Mouse (Mus musculus) heart, embryonic 15.5 days (tissue): ENCODE measurements around the gene Tmem107. TPM values are rescaled to one million over a fixed set of nuclear protein-coding genes. Genes with fewer than 3 reads are reported as not detected.

Experiments
- ATAC-seq: fragments of 200-750 bp; cut with Nextera tagmentation; replicated peaks from 2 replicates; pipeline ENCODE4 v1.8.0; 2017; ENCODE audit warnings: low read depth, moderate TSS enrichment; ENCODE audit not compliant: insufficient number of reproducible peaks, insufficient read depth, low FRiP score
- H3K27ac ChIP-seq: fragments of 300-500 bp; sonication (generic); 2 replicates; pipeline ENCODE4 v1.5.1; 2015; ENCODE audit warnings: mild to moderate bottlenecking, inconsistent platforms
- H3K27me3 ChIP-seq: fragments of 300-500 bp; sonication (generic); 2 replicates; pipeline ENCODE4 v1.6.1; 2015; ENCODE audit warnings: inconsistent platforms
- H3K36me3 ChIP-seq: fragments of 300-500 bp; sonication (generic); 2 replicates; pipeline ENCODE4 v1.6.1; 2015; ENCODE audit warnings: mild to moderate bottlenecking, inconsistent platforms
- H3K4me1 ChIP-seq: fragments of 300-500 bp; sonication (generic); replicated peaks from 2 replicates; pipeline ENCODE4 v1.6.1; 2015; ENCODE audit warnings: inconsistent platforms
- H3K4me2 ChIP-seq: fragments of 300-500 bp; sonication (generic); 2 replicates; pipeline ENCODE4 v1.6.1; 2015; ENCODE audit warnings: inconsistent platforms, mild to moderate bottlenecking, moderate library complexity
- H3K4me3 ChIP-seq: fragments of 300-500 bp; sonication (generic); 2 replicates; pipeline ENCODE4 v1.5.1; 2015; ENCODE audit warnings: mild to moderate bottlenecking, inconsistent platforms
- H3K9ac ChIP-seq: fragments of 300-500 bp; sonication (generic); 2 replicates; pipeline ENCODE4 v1.6.1; 2015; ENCODE audit warnings: mild to moderate bottlenecking, inconsistent platforms
- H3K9me3 ChIP-seq: fragments of 300-500 bp; sonication (generic); replicated peaks from 2 replicates; pipeline ENCODE4 v1.6.1; 2016; ENCODE audit warnings: inconsistent platforms
- WGBS: fragments of 180-500 bp; shearing (Covaris S2); methylation state at CpG from one replicate; pipeline ENCODE4 v1.1.7; 2015; ENCODE audit warnings: mixed read lengths; 5-methylcytosine and 5-hydroxymethylcytosine counted together
- polyA plus RNA-seq: library from polyadenylated mRNA; unstranded; fragments of >200 nt; fragmentation: Nextera tagmentation; extraction: Ambion mirVana; gene quantifications from 2 replicates; pipeline ENCODE4 v1.2.1, GENCODE M21; 2015

Tmem107 gene
- polyA plus RNA-seq, 1 experiment from 2014 or later: 40.9 TPM

DNA sequence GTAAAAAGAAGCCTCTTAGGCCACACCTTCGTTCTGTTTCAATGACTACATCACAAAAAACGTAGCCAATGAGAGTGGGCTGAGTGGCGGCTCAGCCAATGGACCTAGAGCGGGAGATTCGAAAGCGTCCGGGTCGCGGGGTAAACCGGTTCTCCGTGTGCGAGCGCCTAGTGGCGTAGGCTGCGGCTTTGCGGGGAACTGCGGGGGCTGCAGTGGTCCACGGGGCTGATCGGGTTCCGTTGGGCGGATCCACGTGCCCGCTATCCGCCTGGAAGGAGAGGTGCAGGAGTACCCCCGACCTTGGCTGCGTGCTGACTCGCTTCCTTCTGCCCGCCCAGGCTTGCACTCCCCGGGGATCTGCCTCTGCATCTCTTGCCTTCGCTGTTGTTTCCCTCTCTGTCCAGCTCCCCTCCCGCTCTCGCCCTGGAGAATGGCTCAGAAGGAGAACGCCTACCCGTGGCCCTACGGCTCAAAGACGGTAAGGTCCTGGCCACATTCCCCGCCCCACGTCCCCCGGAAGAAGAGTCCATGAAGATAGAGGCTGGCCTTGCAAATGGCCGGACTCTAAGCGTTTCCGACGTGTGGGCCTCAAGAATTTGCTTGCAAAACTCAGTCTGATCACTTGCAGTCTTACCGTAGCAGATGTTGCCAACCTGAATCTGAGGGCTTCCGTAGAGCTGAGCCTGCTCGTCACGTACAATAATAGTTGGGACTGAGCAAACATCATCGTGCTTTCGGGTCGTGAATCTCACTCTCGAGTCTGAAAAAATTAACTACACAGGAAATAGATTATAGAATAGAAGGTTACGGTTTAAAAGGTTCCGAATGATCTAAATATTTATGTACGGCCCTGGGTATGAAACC, 24.8 kb upstream of the Tmem107 start, which contains the start of gene Aurkb:
TSS of gene Aurkb (plus strand) at position 117 of the 864 bp plus-strand sequence.
- Histone ChIP-seq H3K4me2 (peak within 1 kb of the TSS; percentile 87), H3K27ac (peak within 1 kb of the TSS; percentile 92), H3K4me3 (peak within 1 kb of the TSS; percentile 98), H3K36me3 (peaks cover 27% of the 10 kb centered on the region), H3K9ac (peak within 1 kb of the TSS; percentile 76), H3K9me3 (no peaks in the 10 kb centered on the region), H3K4me1 (peaks cover 28% of the 10 kb centered on the region), H3K27me3 (no peaks in the 10 kb centered on the region)
- under 1% methylated on average over 54 of the region's 54 CpGs for WGBS
- ATAC-seq: peak; percentile 72

DNA sequence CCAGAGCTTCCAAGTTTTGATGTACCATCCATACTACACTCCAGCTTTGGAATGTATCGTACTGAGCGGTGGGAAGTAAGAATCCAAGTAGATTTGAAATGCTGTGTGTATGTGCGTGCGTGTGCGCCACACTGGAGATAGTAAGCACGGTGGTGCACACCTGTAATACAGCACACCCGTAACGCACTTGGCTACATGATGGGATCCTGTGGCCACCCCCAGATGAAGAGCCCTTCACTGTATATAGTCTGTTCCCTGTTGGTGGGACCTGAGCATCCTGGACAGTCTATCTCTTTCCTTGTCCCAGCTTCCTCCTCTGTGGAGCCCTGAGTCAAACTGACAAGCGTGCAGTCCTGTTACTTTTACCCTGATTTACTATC, 24.2 kb upstream of the Tmem107 start:
- WGBS: 8% methylated on average over 9 of the region's 9 CpGs
- H3K4me2 ChIP-seq: peak overlapping the region; percentile 87
- H3K9me3 ChIP-seq: no peaks in the 10 kb centered on the region
- H3K9ac ChIP-seq: peak overlapping the region; percentile 76
- ATAC-seq: no peak
- H3K27ac ChIP-seq: peak overlapping the region; percentile 92
- H3K36me3 ChIP-seq: peaks cover 32% of the 10 kb centered on the region
- H3K4me3 ChIP-seq: peak overlapping the region; percentile 98
- no peaks in the 10 kb centered on the region for H3K27me3 ChIP-seq
- H3K4me1 ChIP-seq: peaks cover 28% of the 10 kb centered on the region

DNA sequence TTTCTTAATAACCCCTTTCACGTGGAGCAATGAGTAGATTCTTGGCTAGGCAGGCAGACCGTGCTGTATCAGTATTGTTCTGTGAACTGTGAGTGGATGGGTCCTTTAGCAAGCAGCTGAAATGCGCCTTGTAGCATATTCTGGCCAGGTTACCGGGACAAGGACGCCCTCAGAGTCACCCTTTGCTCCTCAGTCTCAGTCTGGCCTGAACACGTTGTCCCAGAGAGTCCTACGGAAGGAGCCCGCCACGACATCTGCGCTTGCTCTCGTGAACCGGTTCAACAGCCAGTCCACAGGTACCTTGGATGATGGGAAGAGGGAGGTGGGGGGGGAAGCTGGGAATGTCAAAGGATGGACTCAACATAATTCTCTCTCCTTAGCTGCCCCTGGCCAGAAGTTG, 23.0 kb upstream of the Tmem107 start:
- ATAC-seq: no peak
- H3K27ac ChIP-seq: no peak overlapping the region
- peak overlapping the region; percentile 87 for H3K4me2 ChIP-seq
- peak overlapping the region; percentile 98; the same call in 1 of the 2 replicates for H3K4me3 ChIP-seq
- H3K4me1 ChIP-seq: peaks cover 28% of the 10 kb centered on the region
- no peaks in the 10 kb centered on the region for H3K27me3 ChIP-seq
- no peak overlapping the region for H3K9ac ChIP-seq
- no peaks in the 10 kb centered on the region for H3K9me3 ChIP-seq
- H3K36me3 ChIP-seq: peaks cover 37% of the 10 kb centered on the region
- 88% methylated on average over 12 of the region's 12 CpGs for WGBS

DNA sequence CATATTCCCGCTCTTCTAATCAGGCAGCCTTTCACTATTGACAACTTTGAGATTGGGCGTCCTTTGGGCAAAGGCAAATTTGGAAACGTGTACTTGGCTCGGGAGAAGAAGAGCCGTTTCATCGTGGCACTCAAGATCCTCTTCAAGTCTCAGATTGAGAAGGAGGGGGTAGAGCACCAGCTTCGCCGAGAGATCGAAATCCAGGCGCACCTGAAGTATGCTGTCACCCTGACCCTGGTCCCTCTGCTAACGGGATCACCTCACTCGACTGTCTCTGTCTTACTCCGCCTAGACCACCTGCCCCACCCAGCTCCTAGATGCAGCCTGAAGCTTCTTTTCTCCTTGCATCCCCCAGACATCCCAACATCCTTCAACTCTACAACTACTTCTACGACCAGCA, 22.5 kb upstream of the Tmem107 start:
- 91% methylated on average over 14 of the region's 14 CpGs for WGBS
- H3K36me3 ChIP-seq: peaks cover 37% of the 10 kb centered on the region
- H3K4me3 ChIP-seq: no peak overlapping the region
- no peaks in the 10 kb centered on the region for H3K9me3 ChIP-seq
- H3K27me3 ChIP-seq: no peaks in the 10 kb centered on the region
- no peak overlapping the region for H3K27ac ChIP-seq
- H3K9ac ChIP-seq: no peak overlapping the region
- no peak overlapping the region for H3K4me2 ChIP-seq
- peaks cover 28% of the 10 kb centered on the region for H3K4me1 ChIP-seq
- no peak for ATAC-seq

GRCm38 (mm10) chr11:69050748-69051147, 19.9 kb upstream of the Tmem107 start:
- H3K9me3 ChIP-seq: no peaks in the 10 kb centered on the region
- WGBS: 91% methylated on average over 8 of the region's 8 CpGs
- H3K4me3 ChIP-seq: no peak overlapping the region
- no peak overlapping the region for H3K4me2 ChIP-seq
- ATAC-seq: no peak
- no peak overlapping the region for H3K9ac ChIP-seq
- no peak overlapping the region for H3K27ac ChIP-seq
- no peaks in the 10 kb centered on the region for H3K27me3 ChIP-seq
- H3K36me3 ChIP-seq: peaks cover 45% of the 10 kb centered on the region
- peaks cover 28% of the 10 kb centered on the region for H3K4me1 ChIP-seq

DNA sequence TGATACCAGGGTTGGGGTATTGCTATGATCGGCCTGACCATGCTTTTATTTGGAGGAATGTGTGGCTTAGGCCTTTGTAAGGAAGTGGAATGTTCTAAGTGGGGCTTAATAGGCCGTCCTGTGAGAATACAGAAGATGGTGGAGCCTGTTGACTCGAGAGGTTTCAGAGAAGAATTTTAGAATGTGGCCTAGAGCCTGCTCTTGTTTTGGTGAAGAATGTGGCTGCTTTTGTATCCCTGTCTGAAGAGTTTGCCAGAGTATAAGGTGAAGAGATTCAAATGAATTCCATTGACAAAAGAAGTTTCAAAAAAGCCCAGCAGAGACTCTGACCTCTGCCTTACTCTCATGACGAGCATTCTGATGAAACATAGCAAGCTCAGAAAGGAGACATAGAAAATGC, 18.8 kb upstream of the Tmem107 start:
- no peak overlapping the region for H3K27ac ChIP-seq
- 77% methylated on average over 4 of the region's 4 CpGs for WGBS
- H3K4me1 ChIP-seq: peaks cover 23% of the 10 kb centered on the region
- H3K9ac ChIP-seq: no peak overlapping the region
- peaks cover 45% of the 10 kb centered on the region for H3K36me3 ChIP-seq
- H3K9me3 ChIP-seq: no peaks in the 10 kb centered on the region
- H3K27me3 ChIP-seq: no peaks in the 10 kb centered on the region
- no peak for ATAC-seq
- no peak overlapping the region for H3K4me2 ChIP-seq
- H3K4me3 ChIP-seq: no peak overlapping the region

DNA sequence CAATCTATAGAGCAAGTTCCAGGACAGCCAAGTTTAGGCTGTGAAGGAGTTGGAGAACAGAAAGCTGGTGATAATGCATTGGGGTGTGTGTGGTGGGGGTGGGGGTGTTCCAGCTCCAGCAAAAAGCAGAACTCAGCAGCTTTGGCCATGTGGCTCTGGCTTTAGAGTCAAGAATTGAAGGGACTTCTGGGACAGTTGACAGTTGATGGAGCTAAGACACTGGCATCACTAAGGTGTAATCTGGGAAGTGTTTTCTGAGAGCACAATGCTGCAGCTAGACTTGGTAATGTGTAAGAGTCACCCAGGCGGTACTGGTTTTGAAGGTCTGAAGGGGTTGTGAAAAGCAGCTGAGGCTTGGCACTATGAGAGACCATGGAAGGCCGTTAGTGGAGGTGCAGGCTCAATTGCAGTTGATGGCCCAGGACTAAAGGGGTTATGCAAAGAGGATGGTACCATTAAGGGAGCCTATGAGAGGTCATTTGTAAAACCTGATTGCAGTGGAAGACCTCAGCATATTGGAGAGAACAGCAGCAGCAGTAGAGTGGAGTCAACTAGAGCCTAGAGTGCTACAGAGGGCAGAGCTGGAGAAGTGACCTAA, 17.7 kb upstream of the Tmem107 start:
- Histone ChIP-seq H3K9ac (no peak overlapping the region), H3K27ac (no peak overlapping the region)
- ATAC-seq: no peak

DNA sequence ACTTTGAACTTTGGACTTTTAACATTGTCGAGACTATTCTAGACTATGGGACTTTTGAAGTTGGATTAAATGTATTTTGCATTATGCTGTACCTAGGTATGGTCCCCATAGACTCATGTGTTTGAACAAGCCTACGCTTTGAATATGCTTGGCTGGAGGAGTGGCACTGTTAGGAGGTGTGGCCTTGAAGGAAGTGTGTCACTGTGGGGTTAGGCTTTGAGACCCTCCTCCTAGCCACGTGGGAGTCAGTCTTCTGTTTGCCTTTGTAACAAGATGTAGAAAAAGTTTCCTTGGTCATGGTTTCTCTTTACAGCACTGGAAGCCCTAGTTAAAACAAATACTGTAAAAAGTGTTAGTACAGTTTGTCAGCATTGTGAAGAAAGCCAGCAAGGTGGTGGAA, 16.8 kb upstream of the Tmem107 start:
- Histone ChIP-seq H3K27me3 (no peaks in the 10 kb centered on the region), H3K9me3 (no peaks in the 10 kb centered on the region), H3K4me1 (peaks cover 11% of the 10 kb centered on the region), H3K4me3 (no peak overlapping the region), H3K27ac (no peak overlapping the region), H3K9ac (no peak overlapping the region), H3K36me3 (peaks cover 35% of the 10 kb centered on the region), H3K4me2 (no peak overlapping the region)
- WGBS: 75% methylated on average over 3 of the region's 3 CpGs
- no peak for ATAC-seq

More for the DNA sequence above, 17.7 kb upstream of the Tmem107 start:
- Histone ChIP-seq H3K4me2 (no peak overlapping the region), H3K36me3 (peaks cover 44% of the 10 kb centered on the region), H3K9me3 (no peaks in the 10 kb centered on the region), H3K27me3 (no peaks in the 10 kb centered on the region), H3K4me1 (peaks cover 12% of the 10 kb centered on the region), H3K4me3 (no peak overlapping the region)
- 92% methylated on average over 2 of the region's 2 CpGs for WGBS

GRCm38 (mm10) chr11:69058265-69058664, 12.3 kb upstream of the Tmem107 start:
- H3K4me3 ChIP-seq: peak overlapping the region; percentile 69
- no peaks in the 10 kb centered on the region for H3K9me3 ChIP-seq
- H3K4me1 ChIP-seq: peaks cover 27% of the 10 kb centered on the region
- H3K36me3 ChIP-seq: peaks cover 8% of the 10 kb centered on the region; the same call in 1 of the 2 replicates
- 59% methylated on average over 2 of the region's 2 CpGs for WGBS
- no peak for ATAC-seq
- no peaks in the 10 kb centered on the region for H3K27me3 ChIP-seq
- peak overlapping the region; percentile 91 for H3K27ac ChIP-seq
- H3K4me2 ChIP-seq: peak overlapping the region; percentile 84
- peak overlapping the region; percentile 73 for H3K9ac ChIP-seq

DNA sequence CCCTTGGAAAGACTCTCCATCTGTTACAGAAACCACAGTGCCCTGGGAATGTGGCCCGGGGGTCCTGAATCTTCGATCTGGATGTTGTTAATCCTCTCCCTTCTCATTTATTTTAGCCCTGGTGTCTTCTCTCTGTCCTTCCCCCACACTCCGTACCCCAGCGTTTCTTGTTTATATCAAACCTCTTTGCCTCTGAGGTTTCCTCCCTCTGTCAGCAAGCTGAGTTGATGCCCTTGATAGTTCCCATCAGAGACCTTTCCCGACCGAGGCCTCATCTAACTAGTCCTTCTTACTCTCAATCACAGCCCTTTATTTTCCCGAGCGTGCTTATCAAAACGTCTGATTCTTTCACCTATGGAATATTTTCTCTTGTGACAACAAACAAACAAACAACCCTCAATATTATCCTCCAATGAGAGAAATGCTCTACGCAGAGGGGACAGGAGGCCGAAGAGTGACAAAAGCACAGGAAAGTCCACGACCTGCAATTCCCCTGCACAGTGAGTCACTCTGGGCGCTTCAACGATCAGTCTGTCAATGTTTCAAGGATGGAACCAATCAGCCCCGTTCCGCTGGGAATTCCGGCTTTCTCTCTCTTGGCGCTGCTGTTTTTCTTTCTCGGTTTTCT, 11.8 kb upstream of the Tmem107 start:
- Histone ChIP-seq H3K4me1 (peaks cover 27% of the 10 kb centered on the region), H3K9me3 (no peaks in the 10 kb centered on the region), H3K4me2 (peak overlapping the region; percentile 84), H3K36me3 (peaks cover 7% of the 10 kb centered on the region; the same call in 1 of the 2 replicates), H3K27ac (peak overlapping the region; percentile 91), H3K4me3 (peak overlapping the region; percentile 69), H3K9ac (peak overlapping the region; percentile 73), H3K27me3 (no peaks in the 10 kb centered on the region)
- WGBS: 1% methylated on average over 19 of the region's 19 CpGs
- ATAC-seq: no peak

DNA sequence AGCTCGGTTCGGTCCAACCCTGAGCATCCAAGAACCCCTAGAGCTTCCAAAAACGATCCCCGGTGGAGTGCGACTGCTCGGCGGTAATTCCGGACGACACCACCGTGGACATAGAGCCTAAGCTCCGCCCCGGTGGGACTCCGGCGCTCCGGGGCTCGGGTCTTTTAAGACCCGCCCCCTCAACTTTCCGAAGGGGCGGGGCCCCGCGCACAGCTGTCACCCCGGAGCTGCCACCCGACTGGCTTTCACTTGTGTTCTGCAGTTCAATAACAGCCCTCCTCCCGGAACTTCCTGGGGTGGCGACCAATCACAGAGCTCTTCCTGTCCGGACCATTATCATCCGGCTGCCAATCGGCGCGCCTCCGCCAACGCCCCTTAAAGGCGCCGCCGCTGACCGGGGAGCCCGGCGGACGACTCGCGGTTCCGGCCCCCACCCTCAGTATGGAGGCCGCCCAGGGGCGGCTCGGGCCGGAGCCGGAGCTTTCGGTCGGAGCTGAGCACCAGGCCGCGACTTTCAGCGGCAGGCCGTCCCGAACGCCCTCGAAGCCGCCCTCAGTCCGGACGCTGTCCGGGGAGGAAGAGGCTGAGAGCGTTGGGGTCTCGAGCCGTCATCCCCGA, 11.1 kb upstream of the Tmem107 start, which contains the start of gene Borcs6:
TSS of gene Borcs6 (plus strand) at position 361 of the 618 bp plus-strand sequence.
- Histone ChIP-seq H3K4me2 (peak within 1 kb of the TSS; percentile 90), H3K9me3 (no peaks in the 10 kb centered on the region), H3K36me3 (0 out of 2 replicates have a peak, but pooled peaks cover under 1% of the 10 kb centered on the region), H3K4me1 (peaks cover 32% of the 10 kb centered on the region), H3K9ac (peak within 1 kb of the TSS; percentile 84), H3K4me3 (peak within 1 kb of the TSS; percentile 69), H3K27ac (peak within 1 kb of the TSS; percentile 94), H3K27me3 (no peaks in the 10 kb centered on the region)
- WGBS: under 1% methylated on average over 64 of the region's 64 CpGs
- peak; percentile 92 for ATAC-seq
